Mouse (Mus musculus) lung, postnatal 10 days (tissue): Measurements from ENCODE around the gene Gigyf2.

Experiments used
- DNase-seq: peaks from one replicate; pipeline ENCODE4 v3.0.0; 2021

The Gigyf2 gene

DNA sequence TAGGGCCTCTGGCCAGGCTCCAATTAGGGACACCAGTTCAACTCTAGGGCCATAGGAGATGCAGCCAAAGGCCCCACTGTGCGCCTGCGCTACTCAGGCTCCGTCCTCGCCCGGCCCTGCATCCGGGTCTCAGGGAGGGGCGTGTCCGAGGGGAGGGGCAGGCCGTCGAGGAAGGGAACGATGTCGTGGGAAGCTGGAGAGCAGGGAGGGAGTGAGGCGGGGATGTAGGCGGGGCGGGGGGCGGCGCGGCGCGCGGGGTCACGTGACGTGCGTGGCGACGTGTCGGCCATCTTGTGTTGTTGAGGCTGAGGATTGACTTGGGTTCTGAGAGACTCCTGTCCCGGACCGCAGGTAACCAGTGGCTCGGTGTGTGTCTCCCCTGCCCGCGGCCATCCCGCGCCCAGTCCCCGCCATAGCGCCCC lies at the start of gene Gigyf2:
TSS of gene Gigyf2 (plus strand) at position 257 of the 422 bp plus-strand sequence.
- peak; percentile 98 for DNase-seq

DNA sequence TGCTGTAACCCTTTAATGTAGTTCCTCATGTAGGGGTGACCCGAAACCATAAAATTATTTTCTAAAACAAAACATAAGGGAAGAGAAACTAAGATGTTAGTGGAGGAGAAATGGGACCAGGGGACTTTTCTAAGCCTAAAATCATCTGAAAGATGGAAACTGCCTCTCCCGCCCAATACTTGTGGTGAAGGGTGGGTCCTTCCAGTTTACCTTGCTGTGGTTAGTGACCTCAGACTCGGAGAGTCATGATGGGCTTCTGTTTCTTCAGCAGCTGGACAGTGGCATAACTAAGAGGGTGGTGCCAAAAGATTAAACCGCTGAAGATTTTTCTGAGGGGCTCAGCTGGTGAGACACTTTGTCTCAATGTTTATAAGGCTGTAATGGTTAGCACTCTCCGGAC lies 46.5 kb upstream of the Gigyf2 start:
- DNase-seq, result no peak

DNA sequence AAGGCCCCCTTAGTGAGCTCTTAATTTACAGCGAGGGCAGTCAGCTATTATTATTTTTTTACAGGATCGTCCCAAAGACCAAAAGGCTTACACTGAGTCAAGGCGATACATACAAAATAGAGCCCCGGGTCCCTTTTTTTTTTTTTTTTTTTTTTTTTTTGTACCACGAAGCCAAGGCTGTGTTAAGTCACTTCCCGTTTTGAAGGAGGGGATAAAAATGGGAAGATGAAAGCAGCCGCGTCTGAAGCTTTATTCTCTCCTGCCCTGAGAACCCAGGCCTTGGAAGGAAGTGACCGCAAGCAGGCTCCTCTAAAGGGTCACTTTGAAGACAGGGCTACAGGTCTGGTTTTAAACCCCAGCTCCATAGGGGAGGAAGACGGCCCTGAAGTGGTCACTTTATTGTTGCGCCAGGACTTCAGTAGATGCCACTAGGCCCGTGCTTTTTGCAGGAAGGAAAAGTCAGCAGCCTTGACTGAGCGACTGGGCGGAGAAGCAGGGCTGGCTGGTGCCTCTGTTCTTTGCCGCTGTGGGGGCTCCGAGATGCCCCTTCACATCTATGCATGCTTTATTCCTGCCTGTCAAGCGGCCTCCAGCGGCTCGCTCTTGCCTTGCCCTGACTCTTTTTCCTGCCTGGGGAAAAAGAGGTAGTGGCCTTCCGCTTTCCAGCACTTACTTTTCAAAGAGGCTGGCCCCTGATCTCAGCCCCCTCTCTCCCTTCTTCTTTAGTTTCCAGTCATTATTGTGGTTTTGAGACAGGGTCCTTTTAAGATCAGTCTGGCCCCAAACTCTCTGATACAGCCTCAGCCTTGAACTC lies 45.0 kb upstream of the Gigyf2 start:
- DNase-seq, result no peak

DNA sequence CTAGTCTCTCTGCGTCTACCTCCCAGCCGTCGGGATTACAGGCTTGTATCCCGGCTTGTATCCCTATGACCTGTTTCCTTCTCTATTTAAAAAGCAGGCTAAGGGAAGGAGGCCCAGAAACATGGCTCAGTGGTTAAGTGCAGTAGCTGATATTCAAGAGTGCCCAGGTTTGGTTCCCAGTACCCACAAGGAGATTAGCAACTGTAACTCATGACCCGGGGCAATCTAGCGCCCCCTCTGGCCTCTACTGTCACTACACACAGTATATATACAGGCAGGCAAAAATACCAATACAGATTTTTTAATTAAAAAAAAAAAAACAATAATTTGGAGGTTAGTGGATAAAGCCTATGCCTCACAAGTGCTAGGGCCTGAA lies 44.4 kb upstream of the Gigyf2 start:
- no peak for DNase-seq

DNA sequence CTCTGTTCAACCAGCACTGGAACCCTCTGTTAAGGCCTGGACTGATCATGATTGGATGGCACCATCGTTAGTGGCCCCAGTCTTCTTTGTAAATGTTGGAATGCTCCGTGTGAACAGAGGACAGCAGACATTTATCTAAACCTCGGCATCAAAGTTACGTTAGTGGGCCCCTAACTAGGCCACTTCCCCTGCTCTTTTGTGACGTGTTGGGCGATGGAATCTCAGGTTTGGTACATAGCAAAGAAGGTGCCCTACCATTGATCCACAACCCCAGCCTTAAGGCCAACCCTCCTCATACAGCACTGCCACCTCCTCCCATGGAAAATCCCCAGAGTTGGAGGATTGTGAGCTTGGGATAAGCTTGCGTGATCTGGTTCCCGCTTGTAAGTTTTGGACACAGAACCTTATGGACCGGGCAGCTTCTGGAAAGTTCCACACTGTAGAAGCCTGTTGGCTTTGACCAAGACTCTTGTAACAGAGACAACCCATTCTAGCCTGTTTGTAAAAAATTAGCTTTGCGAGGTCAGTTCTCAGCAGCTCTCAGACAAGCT lies 43.3 kb upstream of the Gigyf2 start:
- DNase-seq, result no peak

DNA sequence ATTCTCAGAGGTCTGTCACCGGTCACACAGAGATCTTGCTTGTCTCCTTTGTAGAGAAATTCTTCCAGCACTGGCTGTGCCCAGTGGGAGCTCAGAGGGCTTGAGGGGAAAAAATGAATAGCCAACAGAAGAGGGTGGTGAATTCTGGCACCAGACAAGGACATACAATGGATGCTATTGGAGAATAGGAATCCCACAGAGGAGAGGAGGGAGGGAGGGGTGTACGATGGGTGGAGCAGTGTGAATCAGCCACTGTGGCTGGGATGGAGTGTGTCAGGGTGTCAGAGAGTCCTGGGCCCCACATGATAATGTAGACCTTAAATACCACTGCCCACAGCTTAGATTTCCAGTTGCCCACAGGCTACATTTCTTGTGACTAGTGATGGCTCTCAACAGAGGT lies 39.7 kb upstream of the Gigyf2 start:
- DNase-seq, result no peak

DNA sequence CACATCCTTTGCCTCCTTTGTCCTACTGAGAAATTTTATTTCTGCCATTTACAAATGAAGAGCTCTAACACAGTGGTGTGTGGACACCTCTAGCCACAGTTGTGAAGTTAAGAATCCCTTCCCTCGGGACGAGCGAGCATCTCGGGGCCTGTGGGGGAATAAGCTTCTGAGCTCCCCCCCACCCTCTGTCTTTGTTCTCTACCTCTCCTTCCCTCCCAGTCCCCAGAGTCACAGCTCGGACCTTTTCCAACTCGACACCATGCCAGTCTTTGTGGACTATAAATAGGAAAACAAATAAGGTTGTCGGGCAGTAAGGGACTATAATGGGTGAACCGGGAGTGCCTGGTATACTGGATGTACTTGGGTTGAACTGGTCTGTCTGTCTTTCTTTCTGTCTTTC lies 35.4 kb upstream of the Gigyf2 start:
- no peak for DNase-seq

DNA sequence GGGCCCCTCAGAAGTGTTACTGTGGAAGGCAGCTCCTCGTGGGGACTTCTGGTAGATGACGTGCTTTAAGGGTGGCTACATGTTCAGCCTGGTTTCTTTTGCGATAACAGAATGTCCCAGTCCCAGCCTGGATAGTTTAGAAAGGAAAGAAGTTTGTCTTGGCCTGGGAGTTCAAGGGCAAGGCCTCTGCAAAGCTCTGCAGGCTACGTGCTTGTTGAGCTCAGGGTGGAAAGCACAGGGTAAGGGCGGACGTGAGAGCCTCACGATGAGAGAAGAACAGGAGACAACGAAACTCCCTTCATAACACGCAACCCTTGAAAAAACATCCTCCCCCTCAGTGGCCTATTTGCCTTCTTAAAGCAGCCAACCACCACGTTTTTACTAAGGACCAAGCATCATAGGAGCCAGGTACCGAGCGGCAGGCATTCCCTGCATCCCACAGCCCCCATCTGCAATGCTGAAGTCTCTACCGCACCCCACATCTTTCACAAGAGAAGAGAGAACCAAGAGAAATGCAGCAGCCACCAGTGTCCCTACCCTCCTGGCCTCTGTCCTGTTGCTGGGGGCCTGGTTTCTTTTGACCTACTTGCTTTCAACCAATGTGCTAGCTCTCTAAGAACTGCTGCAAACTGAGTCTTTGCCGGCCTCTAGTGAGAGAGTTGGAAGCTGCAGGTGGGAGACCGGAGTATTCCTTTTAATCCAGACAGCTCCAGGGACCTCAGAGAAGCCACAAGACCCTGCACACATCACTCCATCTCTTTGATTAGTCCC lies 34.2 kb upstream of the Gigyf2 start:
- DNase-seq, result peak; percentile 63

DNA sequence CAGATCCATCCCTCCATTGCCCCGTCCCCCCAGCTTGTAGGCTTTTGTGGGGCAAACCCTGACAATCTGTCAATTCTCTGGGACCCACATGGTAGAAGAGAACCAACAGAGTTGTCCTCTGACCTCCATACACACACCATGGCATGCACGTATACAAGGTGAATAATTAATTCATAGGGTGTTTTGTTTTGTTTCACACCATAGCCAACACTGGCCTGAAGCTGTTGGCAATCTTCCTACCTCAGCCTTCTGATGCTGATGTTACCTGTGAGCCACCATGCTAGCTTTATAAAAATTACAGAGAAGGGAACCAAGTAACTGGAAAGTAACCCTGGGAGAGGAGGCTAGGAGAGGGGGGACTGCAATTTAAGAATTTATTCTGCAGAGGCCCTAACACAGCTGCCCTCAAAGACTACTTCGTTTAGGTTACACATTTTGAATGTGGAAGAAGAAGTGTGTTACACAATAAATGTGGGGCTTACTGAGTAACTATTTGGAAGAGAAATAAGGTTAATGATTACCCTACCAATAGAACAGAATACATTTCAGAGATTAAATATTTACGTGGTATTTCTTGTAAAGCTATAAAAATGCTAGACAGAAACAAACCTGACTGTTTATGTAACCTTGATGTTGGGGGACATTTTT lies 32.6 kb upstream of the Gigyf2 start:
- no peak for DNase-seq

DNA sequence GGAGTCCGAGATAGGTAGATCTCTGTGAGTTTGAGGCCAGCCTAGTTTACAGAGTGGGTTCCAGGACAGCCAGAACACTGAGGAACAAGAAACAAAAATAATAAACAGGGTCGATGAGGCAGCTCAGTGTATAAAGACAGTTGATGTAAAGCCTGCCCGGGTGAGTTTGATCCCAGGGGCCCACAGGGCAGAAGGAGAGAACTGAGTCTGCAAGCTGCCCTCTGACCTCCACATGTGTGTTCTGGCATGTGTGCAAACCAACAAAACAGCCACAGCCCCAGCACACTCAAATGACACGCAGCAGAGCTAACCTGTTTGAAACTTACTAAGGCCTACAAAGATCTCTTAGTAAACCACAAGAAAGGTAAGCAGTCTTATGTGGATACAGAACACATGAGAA lies 31.8 kb upstream of the Gigyf2 start:
- DNase-seq, result no peak

DNA sequence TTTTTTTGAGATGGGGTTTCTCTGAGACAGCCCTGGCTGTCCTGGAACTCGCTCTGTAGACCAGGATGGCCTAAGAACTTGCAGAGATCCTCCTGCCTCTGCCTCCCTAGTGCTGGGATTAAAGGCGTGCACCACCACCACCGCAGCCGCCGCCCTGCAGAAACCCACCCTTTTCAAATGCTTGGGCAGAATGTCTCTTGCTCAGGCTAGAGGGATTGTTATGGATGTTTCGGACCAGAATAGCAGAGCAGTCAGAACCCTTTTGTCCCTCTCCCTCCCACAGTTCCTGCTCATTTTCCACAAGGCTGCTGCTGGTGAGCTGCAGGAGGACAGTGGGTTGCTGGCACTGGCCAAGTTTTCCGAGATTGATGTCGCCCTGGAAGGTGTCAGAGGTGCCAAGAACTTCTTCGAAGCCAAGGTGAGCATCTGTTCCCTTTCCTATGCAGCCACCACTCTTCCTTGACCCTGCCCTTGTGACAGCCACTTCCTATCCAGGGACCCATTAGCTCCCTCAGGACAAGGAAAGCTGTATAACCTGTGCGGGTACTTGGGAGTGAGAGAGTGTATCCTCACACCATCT lies 29.4 kb upstream of the Gigyf2 start:
- no peak for DNase-seq

DNA sequence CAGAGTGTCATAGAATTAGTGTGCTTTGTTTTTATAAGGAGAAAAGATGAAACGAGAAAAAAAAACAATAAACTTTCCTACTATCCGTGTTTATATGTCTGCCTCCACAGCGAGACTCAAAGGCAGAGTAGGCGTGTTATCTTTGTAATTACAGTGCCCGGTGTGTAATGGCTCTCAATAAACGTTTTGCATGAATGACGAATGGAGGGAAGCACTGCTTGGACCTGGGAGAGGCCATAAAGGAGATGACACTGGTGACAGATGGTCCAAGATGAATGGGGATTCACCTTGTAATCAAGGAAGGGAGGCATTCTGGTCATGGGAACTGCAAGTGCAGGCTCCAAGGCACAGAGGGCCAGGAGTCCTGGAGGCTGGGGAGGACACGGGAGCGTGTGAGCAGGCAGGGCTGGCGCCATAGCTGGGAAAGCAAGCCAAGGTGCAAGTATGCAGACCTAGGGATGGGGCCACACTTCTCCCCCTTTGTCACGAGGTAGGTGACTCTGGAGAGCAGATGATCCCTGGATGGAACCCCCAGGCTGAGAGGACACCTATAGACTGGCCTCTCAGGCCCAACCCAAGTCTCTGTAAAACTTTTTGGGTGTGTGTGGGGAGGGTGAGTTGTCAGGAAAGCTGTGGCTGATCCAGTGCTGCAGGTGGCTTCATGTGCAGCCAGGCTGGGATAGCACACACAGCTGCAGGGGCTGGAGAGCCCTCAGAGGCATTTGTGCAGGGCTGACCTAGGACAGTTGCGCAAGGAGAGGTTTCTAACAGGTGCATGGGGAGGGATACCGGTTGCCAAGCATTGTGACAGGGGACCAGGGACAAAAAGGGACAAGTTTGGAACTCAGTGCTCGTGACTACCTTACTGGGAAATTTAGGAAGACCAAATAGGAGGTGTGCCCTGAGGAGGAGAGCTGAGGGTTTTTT lies 26.2 kb upstream of the Gigyf2 start:
- DNase-seq, result no peak

DNA sequence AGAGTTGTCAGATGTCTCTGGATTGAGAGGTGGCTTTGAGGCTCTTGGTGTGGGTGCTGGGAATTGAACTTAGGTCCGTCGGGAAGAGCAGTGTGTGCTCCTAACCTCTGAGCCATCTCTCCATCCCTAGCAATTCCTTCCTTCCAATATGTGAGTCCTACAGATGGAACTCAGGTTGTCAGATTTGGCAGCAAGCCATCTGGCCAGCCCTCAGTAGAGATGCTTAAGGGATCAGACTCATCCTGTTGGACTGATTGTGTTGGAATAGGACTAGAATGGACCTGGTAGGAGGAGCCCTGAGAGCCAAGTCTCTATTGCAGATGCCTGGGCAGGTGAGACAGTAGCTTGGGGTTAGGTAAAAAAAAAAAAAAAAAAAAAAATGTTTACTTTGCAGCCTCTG lies 24.8 kb upstream of the Gigyf2 start:
- no peak for DNase-seq

DNA sequence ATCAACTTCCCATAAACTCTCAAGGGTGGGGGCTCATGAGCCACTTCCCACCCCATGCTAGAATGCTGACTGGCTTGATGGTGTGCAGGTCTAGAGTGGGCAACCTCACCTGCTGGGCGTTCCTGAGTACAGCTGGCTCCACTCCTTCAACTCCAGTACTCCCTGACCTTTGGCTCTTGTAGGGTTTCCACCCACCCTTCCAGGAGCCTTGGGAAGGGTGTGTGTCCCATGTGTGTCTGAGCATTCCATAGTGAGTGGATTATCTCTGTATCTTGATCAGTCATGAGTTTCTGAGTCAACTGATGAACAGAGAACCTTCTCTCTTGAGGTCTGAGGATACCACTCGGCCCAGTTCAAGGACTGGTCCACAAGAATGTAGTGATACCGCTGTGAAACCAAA lies 17.8 kb upstream of the Gigyf2 start:
- DNase-seq, result no peak

DNA sequence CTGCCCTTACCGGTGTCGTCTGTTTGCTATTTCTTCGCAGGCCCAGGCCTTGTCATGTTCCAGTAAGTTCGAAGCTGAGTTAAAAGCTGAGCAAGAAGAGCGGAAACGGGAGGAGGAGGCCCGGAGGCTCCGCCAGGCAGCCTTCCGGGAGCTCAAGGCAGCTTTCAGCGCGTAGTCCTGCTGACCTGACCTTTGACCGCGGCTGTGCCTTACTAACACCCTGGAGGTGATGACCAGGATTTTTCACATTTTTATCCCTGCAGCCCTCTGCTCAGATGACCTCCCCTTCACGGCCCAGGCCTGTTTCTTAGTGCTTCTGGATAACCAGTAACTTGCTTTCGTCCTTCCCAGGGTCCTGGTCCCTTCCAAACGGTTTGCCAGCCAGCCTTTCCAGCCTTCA lies 17.2 kb upstream of the Gigyf2 start:
- no peak for DNase-seq

DNA sequence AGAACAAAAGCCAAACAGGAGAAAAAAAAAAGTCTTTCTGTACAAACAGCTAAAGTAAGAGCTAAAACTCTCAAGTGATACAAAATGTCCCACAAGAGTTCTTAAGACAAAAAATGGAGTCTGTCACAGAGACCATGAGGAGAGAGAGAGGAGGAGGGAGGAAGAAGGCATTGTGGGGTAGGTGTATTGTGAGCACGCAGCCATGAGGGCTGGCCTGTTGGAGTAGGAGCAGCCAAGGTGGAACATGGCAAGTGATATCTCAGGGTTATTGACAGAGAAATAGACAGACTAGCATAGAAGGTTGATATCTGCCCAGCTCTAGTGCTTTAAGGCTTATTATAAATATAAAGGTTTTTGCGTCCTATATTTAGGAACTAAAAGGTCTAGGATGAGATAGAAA lies 14.1 kb upstream of the Gigyf2 start:
- no peak for DNase-seq

DNA sequence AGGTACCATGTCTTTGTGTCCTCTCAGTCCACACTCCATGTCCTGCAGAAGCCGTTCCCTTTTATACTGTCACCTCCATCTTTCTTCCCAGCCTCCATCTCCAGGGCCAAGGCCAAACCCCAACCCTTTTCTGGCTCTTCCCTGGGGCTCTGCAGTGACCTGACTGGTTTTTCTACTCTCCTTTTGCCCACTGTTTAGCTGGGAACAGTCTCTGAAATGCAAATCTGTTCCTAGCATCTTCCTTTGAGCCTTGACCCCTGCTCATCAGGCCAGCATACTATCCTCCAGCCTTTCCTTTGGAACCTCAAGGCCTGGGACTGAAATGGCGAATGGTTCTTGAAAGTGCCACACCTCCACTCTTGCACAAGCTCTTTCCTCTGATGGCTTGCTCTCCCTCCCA lies 13.7 kb upstream of the Gigyf2 start:
- DNase-seq, result no peak

DNA sequence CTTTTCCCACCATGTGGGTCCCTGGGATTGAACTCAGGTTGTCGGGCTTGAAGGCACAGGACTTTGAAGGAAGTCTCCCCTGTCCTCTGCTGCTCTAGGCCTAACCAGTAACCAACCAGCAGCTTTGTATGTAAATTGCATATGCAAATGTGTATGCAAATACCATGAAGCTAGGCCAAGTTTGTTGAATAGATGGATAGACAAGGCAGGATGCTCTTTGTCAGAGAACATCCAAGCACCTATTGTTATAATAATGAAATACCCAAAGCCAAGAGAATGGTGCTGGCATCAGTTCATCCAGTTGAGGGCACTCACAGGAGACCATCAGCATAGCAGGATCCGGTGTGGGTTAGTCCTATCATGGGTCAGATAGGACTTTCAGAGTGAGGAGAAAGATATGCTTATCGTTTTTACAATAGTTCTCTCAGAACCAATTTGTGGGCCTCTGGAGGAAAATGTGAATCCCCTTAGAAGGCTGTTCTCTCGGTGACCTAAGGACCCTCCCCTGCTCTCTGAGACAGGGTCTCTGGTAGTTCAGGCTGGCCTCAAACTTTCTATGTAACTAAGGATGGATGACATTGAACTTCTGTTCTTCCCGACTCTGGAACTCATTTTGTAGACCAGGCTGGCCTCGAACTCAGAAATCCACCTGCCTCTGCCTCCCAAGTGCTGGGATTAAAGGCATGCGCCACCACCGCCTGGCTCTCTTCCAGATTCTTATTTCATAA lies 12.8 kb upstream of the Gigyf2 start:
- DNase-seq, result no peak

DNA sequence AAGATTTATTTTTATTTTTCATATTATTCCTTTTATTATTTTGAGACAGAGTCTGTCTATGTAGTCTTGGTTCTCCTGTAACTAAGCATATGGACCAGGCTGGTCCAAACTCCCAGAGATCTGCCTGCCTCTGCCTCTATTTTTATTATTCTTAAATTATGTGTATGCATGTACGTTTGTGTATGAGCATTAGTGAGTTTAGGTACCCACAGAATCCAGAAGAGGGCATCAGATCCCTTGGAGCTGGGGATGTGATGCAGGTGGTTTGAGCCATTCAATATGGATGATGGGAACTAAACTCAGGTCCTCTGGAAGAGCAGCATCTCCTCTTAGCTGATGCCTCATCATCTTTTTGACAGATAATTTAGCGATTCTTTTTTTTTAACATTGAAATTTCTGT lies 11.4 kb upstream of the Gigyf2 start:
- no peak for DNase-seq

DNA sequence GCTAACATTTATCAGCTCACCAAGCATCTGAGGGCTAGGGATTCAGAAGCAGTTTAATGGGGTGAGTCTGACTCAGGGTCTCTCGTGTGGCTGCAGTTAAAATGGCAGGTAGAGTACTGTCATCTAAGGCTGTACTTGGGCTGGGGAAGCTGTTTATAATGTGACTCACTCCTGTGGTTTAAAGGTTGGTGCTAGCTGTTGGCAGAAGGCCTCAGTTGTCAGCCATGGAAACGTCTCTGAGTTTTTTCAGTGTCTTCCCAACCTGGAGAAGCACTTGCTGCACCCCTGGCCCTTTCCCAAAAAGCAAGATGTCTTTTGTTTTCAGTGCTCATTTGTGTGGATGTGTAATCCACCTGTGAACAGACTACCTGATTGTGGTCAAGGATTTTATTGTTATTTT lies 10.9 kb upstream of the Gigyf2 start:
- DNase-seq, result no peak

DNA sequence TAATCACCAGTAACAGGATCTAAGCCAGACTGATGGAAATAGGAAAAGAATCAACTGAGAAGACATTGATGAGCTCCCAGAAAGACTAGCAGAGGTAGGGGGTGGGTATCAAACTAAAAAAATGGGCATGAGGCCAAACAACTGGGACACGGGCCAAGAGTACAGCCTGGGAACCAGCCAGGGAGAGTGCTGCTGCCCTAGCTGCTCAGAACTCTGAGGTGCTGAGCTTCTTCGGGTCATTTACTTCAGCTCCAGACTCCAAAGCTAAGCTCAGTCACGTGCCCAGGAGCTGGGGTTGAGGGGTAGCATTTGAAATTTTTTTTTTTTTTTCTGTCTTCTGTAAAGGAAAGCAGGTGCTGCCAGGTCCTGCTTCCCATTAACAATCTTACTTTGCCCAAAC lies 10.1 kb upstream of the Gigyf2 start:
- peak; percentile 45 for DNase-seq
